Mouse (Mus musculus) heart, postnatal 25 days (tissue): ENCODE data around the gene Ccin. TPM values are rescaled to one million over a fixed set of nuclear protein-coding genes. Genes with fewer than 3 reads are reported as not detected.

Source experiments
- DNase-seq: peaks from one replicate; pipeline ENCODE4 v3.0.0; 2022; ENCODE audit warnings: low spot score
- intact Hi-C: fragments of 180-260 bp; cut with DNase I; formaldehyde crosslinking; loops from one replicate; pipeline ENCODE4 v1.15.1; 2025
- total RNA-seq, 2 experiments: library from RNA; stranded (reverse); gene quantifications; 2 replicates each; pipeline ENCODE4 v1.2.3; 2021

Ccin gene
- total RNA-seq, 2 experiments from 2014 or later, result not detected

GRCm38 (mm10) chr4:44010893-44011292 lies 27.6 kb downstream of the Ccin start:
- DNase-seq, result no peak
- intact Hi-C loops, result no loop called here

GRCm38 (mm10) chr4:44011799-44012198 lies 28.5 kb downstream of the Ccin start:
- DNase-seq, result no peak

GRCm38 (mm10) chr4:44012376-44013367 lies 29.4 kb downstream of the Ccin start:
- intact Hi-C loops, result no loop called here

More at GRCm38 (mm10) chr4:44011799-44012198, 28.5 kb downstream of the Ccin start:
- intact Hi-C loops, result no loop called here

GRCm38 (mm10) chr4:44013391-44014070 lies 30.2 kb downstream of the Ccin start:
- DNase-seq, result no peak
- intact Hi-C loops, result no loop called here

More at GRCm38 (mm10) chr4:44012376-44013367, 29.4 kb downstream of the Ccin start:
- DNase-seq, result peak; percentile 93

GRCm38 (mm10) chr4:44016071-44016470 lies 32.8 kb downstream of the Ccin start:
- intact Hi-C loops, result no loop called here
- DNase-seq, result no peak

GRCm38 (mm10) chr4:44016791-44017190 lies 33.5 kb downstream of the Ccin start:
- intact Hi-C loops, result no loop called here
- no peak for DNase-seq

GRCm38 (mm10) chr4:44022323-44022722 lies 39.0 kb downstream of the Ccin start:
- DNase-seq, result no peak
- intact Hi-C loops, result no loop called here

- intact Hi-C loops, result no loop called here
- no peak for DNase-seq
These were observed 39.5 kb downstream of the Ccin start for GRCm38 (mm10) chr4:44022766-44023165.

GRCm38 (mm10) chr4:44023681-44024080 lies 40.4 kb downstream of the Ccin start:
- intact Hi-C loops, result no loop called here
- DNase-seq, result no peak

- intact Hi-C loops, result no loop called here
- no peak for DNase-seq
These were observed 41.0 kb downstream of the Ccin start for GRCm38 (mm10) chr4:44024241-44024640.

GRCm38 (mm10) chr4:44025570-44025969 lies 42.3 kb downstream of the Ccin start:
- DNase-seq, result no peak
- intact Hi-C loops, result no loop called here

- intact Hi-C loops, result no loop called here
- no peak for DNase-seq
These were observed 45.2 kb downstream of the Ccin start for GRCm38 (mm10) chr4:44028303-44029135.

- intact Hi-C loops, result no loop called here
These were observed 46.4 kb downstream of the Ccin start for GRCm38 (mm10) chr4:44029661-44030066.

GRCm38 (mm10) chr4:44031521-44031920 lies 48.2 kb downstream of the Ccin start:
- no peak for DNase-seq
- intact Hi-C loops, result no loop called here

More at GRCm38 (mm10) chr4:44029661-44030066, 46.4 kb downstream of the Ccin start:
- no peak for DNase-seq

Other genes with a start within 250 kb of the Ccin start
- not detected for gene Olfr159, start 212.5 kb upstream of the Ccin start, total RNA-seq
- not detected for gene Olfr156, start 159.6 kb upstream of the Ccin start, total RNA-seq
- not detected for gene Olfr157, start 143.3 kb upstream of the Ccin start, total RNA-seq
- not detected for gene Olfr155, start 131.9 kb upstream of the Ccin start, total RNA-seq
- 1 to 10 TPM; 6.5 TPM for gene Reck, start 108.0 kb upstream of the Ccin start, total RNA-seq
- 1 to 10 TPM; 3.6 to 4.3 TPM for gene Glipr2, start 26.1 kb upstream of the Ccin start, total RNA-seq
- gene Clta, start 21.0 kb downstream of the Ccin start, total RNA-seq, result 10 to 100 TPM; 77.8 to 84.2 TPM
- 10 to 100 TPM; 25.7 to 28.7 TPM for gene Gne, start 100.7 kb downstream of the Ccin start, total RNA-seq